Mouse (Mus musculus): ENCODE measurements around the gene Arhgef28. TPM values are rescaled to one million over a fixed set of nuclear protein-coding genes. Genes with fewer than 3 reads are reported as not detected.

Gene Arhgef28
- total and polyA plus RNA-seq, 3 experiments: 0.11 TPM; not detected in 2

GRCm38 (mm10) chr13:98192596-98192995 lies 13.6 kb downstream of the Arhgef28 start:
- ATAC-seq (ENCODE audit: extremely low read depth, insufficient number of reproducible peaks, low FRiP score, poor library complexity, severe bottlenecking) (no peak), DNase-seq (ENCODE audit: low spot score) (no peak)
- H3K4me3 ChIP-seq (ENCODE audit: low read depth, low read length): no peak overlapping the region
- no peaks in the 10 kb centered on the region for H3K9me3 ChIP-seq (replicated peaks)
- H3K27me3 ChIP-seq (ENCODE audit: insufficient read depth, low read length): no peaks in the 10 kb centered on the region
- no peaks in the 10 kb centered on the region for H3K4me1 ChIP-seq (ENCODE audit: insufficient read depth, low read depth, low read length)
- H3K36me3 ChIP-seq (replicated peaks): no peaks in the 10 kb centered on the region
- no peak for TF ChIP-seq POLR2AphosphoS5 (IDR thresholded peaks at IDR 0.05; ENCODE audit: insufficient replicate concordance, low read depth, low read length)
- no peak for TF ChIP-seq CTCF (IDR thresholded peaks at IDR 0.05; ENCODE audit: low read depth, low read length)
- no peak for TF ChIP-seq GATA2 (IDR thresholded peaks at IDR 0.05; ENCODE audit: borderline replicate concordance, low read depth, low read length)
- no peak for TF ChIP-seq TAL1 (conservative IDR thresholded peaks at IDR 0.05; ENCODE audit: low read depth, low read length)
- no peak for TF ChIP-seq GATA1 (IDR thresholded peaks at IDR 0.05; ENCODE audit: borderline replicate concordance, low read length)

GRCm38 (mm10) chr13:98188500-98188899 lies 17.7 kb downstream of the Arhgef28 start:
- no peaks in the 10 kb centered on the region for H3K27me3 ChIP-seq (ENCODE audit: insufficient read depth, low read length)
- no peak for TF ChIP-seq GATA2 (IDR thresholded peaks at IDR 0.05; ENCODE audit: borderline replicate concordance, low read depth, low read length)
- TF ChIP-seq GATA1 (IDR thresholded peaks at IDR 0.05; ENCODE audit: borderline replicate concordance, low read length): no peak
- no peak for TF ChIP-seq POLR2AphosphoS5 (IDR thresholded peaks at IDR 0.05; ENCODE audit: insufficient replicate concordance, low read depth, low read length)
- TF ChIP-seq TAL1 (conservative IDR thresholded peaks at IDR 0.05; ENCODE audit: low read depth, low read length): no peak
- no peak for TF ChIP-seq CTCF (IDR thresholded peaks at IDR 0.05; ENCODE audit: low read depth, low read length)
- no peak for ATAC-seq (ENCODE audit: extremely low read depth, insufficient number of reproducible peaks, low FRiP score, poor library complexity, severe bottlenecking)
- no peak overlapping the region for H3K4me3 ChIP-seq (ENCODE audit: low read depth, low read length)
- no peak for DNase-seq (ENCODE audit: low spot score)
- H3K4me1 ChIP-seq (ENCODE audit: insufficient read depth, low read depth, low read length): no peaks in the 10 kb centered on the region
- no peaks in the 10 kb centered on the region for H3K9me3 ChIP-seq (replicated peaks)
- H3K36me3 ChIP-seq (replicated peaks): no peaks in the 10 kb centered on the region

- DNase-seq (ENCODE audit: low spot score) (no peak), ATAC-seq (ENCODE audit: extremely low read depth, insufficient number of reproducible peaks, low FRiP score, poor library complexity, severe bottlenecking) (no peak)
- H3K4me3 ChIP-seq (ENCODE audit: low read depth, low read length): no peak overlapping the region
- no peak for TF ChIP-seq GATA2 (IDR thresholded peaks at IDR 0.05; ENCODE audit: borderline replicate concordance, low read depth, low read length)
- no peak for TF ChIP-seq POLR2AphosphoS5 (IDR thresholded peaks at IDR 0.05; ENCODE audit: insufficient replicate concordance, low read depth, low read length)
- TF ChIP-seq CTCF (IDR thresholded peaks at IDR 0.05; ENCODE audit: low read depth, low read length): no peak
- H3K4me1 ChIP-seq (ENCODE audit: insufficient read depth, low read depth, low read length): no peaks in the 10 kb centered on the region
- no peaks in the 10 kb centered on the region for H3K36me3 ChIP-seq (replicated peaks)
- no peaks in the 10 kb centered on the region for H3K27me3 ChIP-seq (ENCODE audit: insufficient read depth, low read length)
- no peaks in the 10 kb centered on the region for H3K9me3 ChIP-seq (replicated peaks)
Observed at GRCm38 (mm10) chr13:98187904-98188303, 18.3 kb downstream of the Arhgef28 start.

- DNase-seq (ENCODE audit: low spot score) (no peak), ATAC-seq (ENCODE audit: extremely low read depth, insufficient number of reproducible peaks, low FRiP score, poor library complexity, severe bottlenecking) (no peak)
- H3K4me3 ChIP-seq (ENCODE audit: low read depth, low read length): no peak overlapping the region
- no peaks in the 10 kb centered on the region for H3K4me1 ChIP-seq (ENCODE audit: insufficient read depth, low read depth, low read length)
- no peaks in the 10 kb centered on the region for H3K36me3 ChIP-seq (replicated peaks)
- H3K9me3 ChIP-seq (replicated peaks): no peaks in the 10 kb centered on the region
- peaks cover 3% of the 10 kb centered on the region; the same call in 1 of the 2 replicates for H3K27me3 ChIP-seq (ENCODE audit: insufficient read depth, low read length)
- TF ChIP-seq GATA2 (IDR thresholded peaks at IDR 0.05; ENCODE audit: borderline replicate concordance, low read depth, low read length) (no peak), GATA1 (IDR thresholded peaks at IDR 0.05; ENCODE audit: borderline replicate concordance, low read length) (no peak), TAL1 (conservative IDR thresholded peaks at IDR 0.05; ENCODE audit: low read depth, low read length) (no peak), POLR2AphosphoS5 (IDR thresholded peaks at IDR 0.05; ENCODE audit: insufficient replicate concordance, low read depth, low read length) (no peak), CTCF (IDR thresholded peaks at IDR 0.05; ENCODE audit: low read depth, low read length) (no peak)
Observed at GRCm38 (mm10) chr13:98186179-98186578, 20.1 kb downstream of the Arhgef28 start.

- no peak overlapping the region for H3K4me3 ChIP-seq (ENCODE audit: low read depth, low read length)
- H3K4me1 ChIP-seq (ENCODE audit: insufficient read depth, low read depth, low read length): no peaks in the 10 kb centered on the region; the same call in 1 of the 2 replicates
- peaks cover 7% of the 10 kb centered on the region; the same call in 1 of the 2 replicates for H3K27me3 ChIP-seq (ENCODE audit: insufficient read depth, low read length)
- no peaks in the 10 kb centered on the region for H3K9me3 ChIP-seq (replicated peaks)
- DNase-seq (ENCODE audit: low spot score): no peak
- TF ChIP-seq GATA2 (IDR thresholded peaks at IDR 0.05; ENCODE audit: borderline replicate concordance, low read depth, low read length): no peak
- no peak for ATAC-seq (ENCODE audit: extremely low read depth, insufficient number of reproducible peaks, low FRiP score, poor library complexity, severe bottlenecking)
- H3K36me3 ChIP-seq (replicated peaks): no peaks in the 10 kb centered on the region
Observed at GRCm38 (mm10) chr13:98184632-98185031, 21.6 kb downstream of the Arhgef28 start.

- TF ChIP-seq GATA2 (IDR thresholded peaks at IDR 0.05; ENCODE audit: borderline replicate concordance, low read depth, low read length): no peak
- TF ChIP-seq TAL1 (conservative IDR thresholded peaks at IDR 0.05; ENCODE audit: low read depth, low read length): no peak
- TF ChIP-seq CTCF (IDR thresholded peaks at IDR 0.05; ENCODE audit: low read depth, low read length): no peak
- TF ChIP-seq POLR2AphosphoS5 (IDR thresholded peaks at IDR 0.05; ENCODE audit: insufficient replicate concordance, low read depth, low read length): no peak
- TF ChIP-seq GATA1 (IDR thresholded peaks at IDR 0.05; ENCODE audit: borderline replicate concordance, low read length): no peak
- no peak for DNase-seq (ENCODE audit: low spot score)
- Histone ChIP-seq H3K4me3 (ENCODE audit: low read depth, low read length) (no peak overlapping the region), H3K4me1 (ENCODE audit: insufficient read depth, low read depth, low read length) (no peaks in the 10 kb centered on the region; the same call in 1 of the 2 replicates), H3K9me3 (replicated peaks) (no peaks in the 10 kb centered on the region), H3K27me3 (ENCODE audit: insufficient read depth, low read length) (peaks cover 9% of the 10 kb centered on the region; the same call in 1 of the 2 replicates), H3K36me3 (replicated peaks) (no peaks in the 10 kb centered on the region)
- no peak for ATAC-seq (ENCODE audit: extremely low read depth, insufficient number of reproducible peaks, low FRiP score, poor library complexity, severe bottlenecking)
Observed at GRCm38 (mm10) chr13:98183157-98183878, 22.9 kb downstream of the Arhgef28 start.
